Mouse (Mus musculus): ENCODE data around the gene Ugp2. TPM values are rescaled to one million over a fixed set of nuclear protein-coding genes. Genes with fewer than 3 reads are reported as not detected.

Ugp2 gene
- total and polyA plus RNA-seq, 3 experiments = 17.7 to 44.1 (median 24.1) TPM

DNA sequence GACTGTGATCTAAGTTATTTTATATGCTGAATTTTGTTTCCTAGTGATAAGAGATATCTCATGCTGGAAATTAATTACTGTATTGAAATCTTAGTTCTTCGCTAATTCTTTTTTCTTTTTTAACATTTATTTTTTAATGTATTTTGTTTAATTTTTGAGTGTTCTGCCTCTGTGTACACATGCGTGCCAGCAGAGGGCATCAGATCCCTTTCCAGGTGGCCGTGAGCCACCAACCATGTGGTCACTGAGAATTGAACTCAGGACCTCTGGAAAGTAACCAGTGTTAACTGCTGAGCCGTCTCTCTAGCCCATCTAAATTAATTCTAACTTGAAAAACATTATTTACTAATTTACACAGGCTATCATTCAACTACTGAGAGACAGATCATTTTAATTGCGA is 62.9 kb downstream of the Ugp2 start:
- TF ChIP-seq CHD2 (IDR thresholded peaks at IDR 0.05; ENCODE audit: low read length) = no peak
- no peak for TF ChIP-seq TBP (conservative IDR thresholded peaks at IDR 0.05; ENCODE audit: low read depth, low read length)
- TF ChIP-seq GABPA (IDR thresholded peaks at IDR 0.05; ENCODE audit: insufficient replicate concordance, low read depth, low read length) = no peak
- no peak for TF ChIP-seq BHLHE40 (IDR thresholded peaks at IDR 0.05; ENCODE audit: low read depth, low read length)
- TF ChIP-seq TCF12 (IDR thresholded peaks at IDR 0.05; ENCODE audit: low read depth, low read length) = no peak
- no peak for TF ChIP-seq MAFK (IDR thresholded peaks at IDR 0.05; ENCODE audit: insufficient replicate concordance, low read length)
- TF ChIP-seq USF2 (conservative IDR thresholded peaks at IDR 0.05; ENCODE audit: low read depth, low read length) = no peak
- TF ChIP-seq NELFE (IDR thresholded peaks at IDR 0.05; ENCODE audit: low read depth, low read length) = no peak
- TF ChIP-seq IRF4 (IDR thresholded peaks at IDR 0.05; ENCODE audit: low read depth, low read length) = no peak
- no peak for TF ChIP-seq HCFC1 (IDR thresholded peaks at IDR 0.05; ENCODE audit: low read depth, low read length)
- TF ChIP-seq MYC (IDR thresholded peaks at IDR 0.05; ENCODE audit: low read depth, low read length) = peak; percentile 96
- peak; percentile 76 for TF ChIP-seq MAX (IDR thresholded peaks at IDR 0.05; ENCODE audit: low read length)
- TF ChIP-seq KAT2A (IDR thresholded peaks at IDR 0.05; ENCODE audit: insufficient replicate concordance, low read length) = no peak
- no peak for TF ChIP-seq ZMIZ1 (IDR thresholded peaks at IDR 0.05; ENCODE audit: low read depth, low read length)
- no peak for TF ChIP-seq MEF2A (IDR thresholded peaks at IDR 0.05; ENCODE audit: borderline replicate concordance, low read depth, low read length)
- TF ChIP-seq CHD1 (IDR thresholded peaks at IDR 0.05; ENCODE audit: low read depth, low read length) = no peak
- no peak for TF ChIP-seq ZC3H11A (IDR thresholded peaks at IDR 0.05; ENCODE audit: low read depth, low read length)
- TF ChIP-seq E2F4 (IDR thresholded peaks at IDR 0.05; ENCODE audit: insufficient replicate concordance, low read depth, low read length) = no peak
- no peak for TF ChIP-seq POLR2A (IDR thresholded peaks at IDR 0.05; ENCODE audit: low read depth, low read length)
- TF ChIP-seq SMC3 (IDR thresholded peaks at IDR 0.05; ENCODE audit: low read depth, low read length) = peak; percentile 81
- TF ChIP-seq UBTF (IDR thresholded peaks at IDR 0.05; ENCODE audit: low read depth, low read length) = no peak
- no peak for TF ChIP-seq ZKSCAN1 (IDR thresholded peaks at IDR 0.05; ENCODE audit: borderline replicate concordance, low read depth, low read length)
- TF ChIP-seq USF1 (IDR thresholded peaks at IDR 0.05; ENCODE audit: low read depth, low read length) = no peak
- TF ChIP-seq PAX5 (IDR thresholded peaks at IDR 0.05; ENCODE audit: low read length) = no peak
- TF ChIP-seq MAZ (IDR thresholded peaks at IDR 0.05; ENCODE audit: low read depth, low read length) = no peak
- TF ChIP-seq CTCF (conservative IDR thresholded peaks at IDR 0.05 in 1 of 2, IDR thresholded peaks at IDR 0.05 in 1 of 2; ENCODE audit: low read depth in 2 of 2, low read length in 2 of 2) = peak; percentile 30 to 83; a peak in 3 of 4 replicates
- no peak for TF ChIP-seq SIN3A (IDR thresholded peaks at IDR 0.05; ENCODE audit: low read length)
- peak; percentile 81 for TF ChIP-seq RAD21 (IDR thresholded peaks at IDR 0.05; ENCODE audit: low read depth, low read length)
- no peak for TF ChIP-seq NRF1 (IDR thresholded peaks at IDR 0.05; ENCODE audit: low read depth, low read length)
- no peak for TF ChIP-seq ELF1 (IDR thresholded peaks at IDR 0.05; ENCODE audit: low read depth, low read length)
- TF ChIP-seq EP300 (IDR thresholded peaks at IDR 0.05; ENCODE audit: low read length) = no peak
- peak; percentile 43 for DNase-seq (ENCODE audit: extremely low read depth)
- H3K27ac ChIP-seq (ENCODE audit: insufficient read depth, low read depth) = no peak overlapping the region
- in situ Hi-C loops (cut with MboI; ENCODE audit: low pct_ligation_motif_present, low pct_unique_long_range_greater_than_20kb, low sequenced_read_pairs) (loop anchor here (25.0 kb wide), 1 partner anchor 154 kb away; no protein-coding TSS in a partner anchor), dilution Hi-C loops (cut with MboI; ENCODE audit: extremely low pct_ligation_motif_present, extremely low pct_unique_long_range_greater_than_20kb, low sequenced_read_pairs) (no loop called here)
- no peaks in the 10 kb centered on the region for H3K27me3 ChIP-seq (replicated peaks)
- no peaks in the 10 kb centered on the region for H3K9me3 ChIP-seq (replicated peaks; ENCODE audit: low read length)
- no peak overlapping the region for H3K4me3 ChIP-seq (replicated peaks in 1 of 3; ENCODE audit: low read depth in 2 of 3, low read length in 2 of 3, poor library complexity in 1 of 3)
- H3K36me3 ChIP-seq (replicated peaks in 1 of 2; ENCODE audit: control insufficient read depth in 1 of 2, insufficient read depth in 1 of 2, low read length in 1 of 2) = peaks cover 40 to 74% of the 10 kb centered on the region in 2 experiments
- no peak overlapping the region for H3K4me2 ChIP-seq (ENCODE audit: insufficient read depth, low read depth, poor library complexity, severe bottlenecking)
- H3K79me2 ChIP-seq (replicated peaks; ENCODE audit: control insufficient read depth, extremely low read depth, insufficient read depth, poor library complexity, severe bottlenecking) = no peaks in the 10 kb centered on the region
- H3K4me1 ChIP-seq (ENCODE audit: control insufficient read depth in 1 of 2, insufficient read depth in 2 of 2) = no peaks in the 10 kb centered on the region
- H3K9ac ChIP-seq (ENCODE audit: insufficient read depth, low read depth) = no peak overlapping the region

Measured in CH12.LX (cell line).